Mouse (Mus musculus) midbrain, embryonic 16.5 days (tissue): ENCODE results near the gene Klhdc7a. TPM values are rescaled to one million over a fixed set of nuclear protein-coding genes. Genes with fewer than 3 reads are reported as not detected.

ENCODE experiments used
- ATAC-seq: fragments of 200-750 bp; cut with Nextera tagmentation; 2 replicates; pipeline ENCODE4 v1.8.0; 2017; ENCODE audit warnings: moderate TSS enrichment
- H3K27ac ChIP-seq: fragments of 300-500 bp; sonication (generic); 2 replicates; pipeline ENCODE4 v1.5.1; 2014; ENCODE audit warnings: mild to moderate bottlenecking, low read length, mixed read lengths
- H3K27me3 ChIP-seq: fragments of 300-500 bp; sonication (generic); 2 replicates; pipeline ENCODE4 v1.6.1; 2014; ENCODE audit warnings: low read depth, low read length, mixed read lengths; ENCODE audit not compliant: control insufficient read depth, insufficient read depth
- H3K36me3 ChIP-seq: fragments of 300-500 bp; sonication (generic); 2 replicates; pipeline ENCODE4 v1.6.1; 2014; ENCODE audit warnings: mild to moderate bottlenecking, low read length, moderate library complexity, mixed read lengths; ENCODE audit not compliant: control insufficient read depth, insufficient read depth
- H3K4me1 ChIP-seq: fragments of 300-500 bp; sonication (generic); 2 replicates; pipeline ENCODE4 v1.6.1; 2014; ENCODE audit warnings: mild to moderate bottlenecking, low read length, mixed read lengths; ENCODE audit not compliant: control insufficient read depth, insufficient read depth
- H3K4me2 ChIP-seq: fragments of 300-500 bp; sonication (generic); 2 replicates; pipeline ENCODE4 v1.6.1; 2014; ENCODE audit warnings: mild to moderate bottlenecking, low read length, mixed read lengths
- H3K4me3 ChIP-seq: fragments of 300-500 bp; sonication (generic); 2 replicates; pipeline ENCODE4 v1.5.1; 2014; ENCODE audit warnings: low read depth, mild to moderate bottlenecking, low read length, moderate library complexity, mixed read lengths
- H3K9ac ChIP-seq: fragments of 300-500 bp; sonication (generic); 2 replicates; pipeline ENCODE4 v1.6.1; 2014; ENCODE audit warnings: low read depth, low read length, mixed read lengths
- H3K9me3 ChIP-seq: fragments of 300-500 bp; sonication (generic); replicated peaks from 2 replicates; pipeline ENCODE4 v1.6.1; 2014; ENCODE audit warnings: mild to moderate bottlenecking, low read length, mixed read lengths; ENCODE audit not compliant: control insufficient read depth, poor library complexity, severe bottlenecking
- WGBS: fragments of 180-500 bp; shearing (Covaris S2); extraction: QIAGEN DNeasy Blood & Tissue Kit; methylation state at CpG from one replicate; pipeline ENCODE4 v1.1.7; 2014; 5-methylcytosine and 5-hydroxymethylcytosine counted together
- polyA plus RNA-seq: library from polyadenylated mRNA; unstranded; fragments of >200 nt; fragmentation: Nextera tagmentation; extraction: Ambion mirVana; gene quantifications from 2 replicates; pipeline ENCODE4 v1.2.1, GENCODE M21; 2015

Gene Klhdc7a
- polyA plus RNA-seq, 1 experiment from 2014 or later: 0.39 TPM

- ATAC-seq: no peak
Observed at GRCm38 (mm10) chr4:139950431-139950848, 17.4 kb downstream of the Klhdc7a start.

GRCm38 (mm10) chr4:139948591-139948990 is 19.2 kb downstream of the Klhdc7a start:
- ATAC-seq: no peak
- H3K27ac ChIP-seq: no peak overlapping the region
- 9% methylated on average over 7 of the region's 7 CpGs for whole genome bisulfite sequencing
- H3K4me3 ChIP-seq: no peak overlapping the region
- no peaks in the 10 kb centered on the region for H3K36me3 ChIP-seq
- H3K9me3 ChIP-seq: no peaks in the 10 kb centered on the region
- no peak overlapping the region for H3K9ac ChIP-seq
- H3K4me2 ChIP-seq: no peak overlapping the region
- H3K27me3 ChIP-seq: no peaks in the 10 kb centered on the region
- peaks cover 11% of the 10 kb centered on the region for H3K4me1 ChIP-seq

More at GRCm38 (mm10) chr4:139950431-139950848, 17.4 kb downstream of the Klhdc7a start:
- H3K4me3 ChIP-seq: peak overlapping the region; percentile 14; the same call in 1 of the 2 replicates
- no peaks in the 10 kb centered on the region for H3K27me3 ChIP-seq
- peaks cover 11% of the 10 kb centered on the region for H3K4me1 ChIP-seq
- H3K9ac ChIP-seq: peak overlapping the region; percentile 36; the same call in 1 of the 2 replicates
- H3K27ac ChIP-seq: no peak overlapping the region
- no peaks in the 10 kb centered on the region for H3K9me3 ChIP-seq
- peak overlapping the region; percentile 51 for H3K4me2 ChIP-seq
- under 1% methylated on average over 19 of the region's 20 CpGs for WGBS
- no peaks in the 10 kb centered on the region for H3K36me3 ChIP-seq

- no peak for ATAC-seq
- Histone ChIP-seq H3K4me1 (peaks cover 11% of the 10 kb centered on the region), H3K27me3 (no peaks in the 10 kb centered on the region), H3K9me3 (no peaks in the 10 kb centered on the region), H3K4me3 (no peak overlapping the region), H3K9ac (no peak overlapping the region), H3K36me3 (no peaks in the 10 kb centered on the region), H3K27ac (no peak overlapping the region), H3K4me2 (no peak overlapping the region)
- WGBS: 98% methylated on average over 2 of the region's 2 CpGs
Observed at GRCm38 (mm10) chr4:139947341-139947740, 20.5 kb downstream of the Klhdc7a start.

GRCm38 (mm10) chr4:139941831-139942230 is 26.0 kb downstream of the Klhdc7a start:
- no peaks in the 10 kb centered on the region for H3K36me3 ChIP-seq
- no peak overlapping the region for H3K9ac ChIP-seq
- H3K4me3 ChIP-seq: no peak overlapping the region
- no peak overlapping the region for H3K4me2 ChIP-seq
- H3K9me3 ChIP-seq: no peaks in the 10 kb centered on the region
- H3K27ac ChIP-seq: no peak overlapping the region
- ATAC-seq: no peak
- H3K27me3 ChIP-seq: no peaks in the 10 kb centered on the region
- no peaks in the 10 kb centered on the region for H3K4me1 ChIP-seq
- WGBS: 83% methylated on average over 2 of the region's 2 CpGs

GRCm38 (mm10) chr4:139935557-139935956 is 32.3 kb downstream of the Klhdc7a start:
- WGBS: 86% methylated on average over 3 of the region's 3 CpGs

GRCm38 (mm10) chr4:139932970-139933801 is 34.6 kb downstream of the Klhdc7a start:
- H3K4me1 ChIP-seq: peaks cover 4% of the 10 kb centered on the region; the same call in 1 of the 2 replicates
- peak; percentile 57 for ATAC-seq
- H3K27ac ChIP-seq: peak overlapping the region; percentile 55
- H3K36me3 ChIP-seq: no peaks in the 10 kb centered on the region
- no peak overlapping the region for H3K9ac ChIP-seq
- no peaks in the 10 kb centered on the region for H3K9me3 ChIP-seq
- 58% methylated on average over 18 of the region's 18 CpGs for WGBS
- H3K4me3 ChIP-seq: no peak overlapping the region
- no peak overlapping the region for H3K4me2 ChIP-seq
- no peaks in the 10 kb centered on the region for H3K27me3 ChIP-seq

More at GRCm38 (mm10) chr4:139935557-139935956, 32.3 kb downstream of the Klhdc7a start:
- Histone ChIP-seq H3K36me3 (no peaks in the 10 kb centered on the region), H3K27ac (no peak overlapping the region), H3K9ac (no peak overlapping the region), H3K4me2 (no peak overlapping the region), H3K9me3 (no peaks in the 10 kb centered on the region), H3K27me3 (no peaks in the 10 kb centered on the region), H3K4me1 (peaks cover 4% of the 10 kb centered on the region; the same call in 1 of the 2 replicates), H3K4me3 (no peak overlapping the region)
- ATAC-seq: no peak

- Histone ChIP-seq H3K9ac (no peak overlapping the region), H3K36me3 (no peaks in the 10 kb centered on the region), H3K4me2 (no peak overlapping the region), H3K4me3 (no peak overlapping the region), H3K27ac (peak overlapping the region; percentile 55), H3K27me3 (no peaks in the 10 kb centered on the region), H3K4me1 (peaks cover 4% of the 10 kb centered on the region; the same call in 1 of the 2 replicates), H3K9me3 (no peaks in the 10 kb centered on the region)
- 33% methylated on average over 12 of the region's 12 CpGs for WGBS
- 0 out of 2 replicates have a peak, but pooled peaks have one; percentile 10 for ATAC-seq
Observed at GRCm38 (mm10) chr4:139931790-139932510, 35.9 kb downstream of the Klhdc7a start.

GRCm38 (mm10) chr4:139930885-139931284 is 36.9 kb downstream of the Klhdc7a start:
- Histone ChIP-seq H3K9me3 (no peaks in the 10 kb centered on the region), H3K9ac (no peak overlapping the region), H3K4me3 (no peak overlapping the region), H3K4me1 (peaks cover 14% of the 10 kb centered on the region), H3K36me3 (no peaks in the 10 kb centered on the region), H3K27me3 (no peaks in the 10 kb centered on the region), H3K4me2 (no peak overlapping the region), H3K27ac (no peak overlapping the region)
- WGBS: 61% methylated on average over 7 of the region's 7 CpGs
- no peak for ATAC-seq
